Mouse (Mus musculus) granulocyte monocyte progenitor cell, adult 5-6 weeks (primary cell): ENCODE data around the gene Bmp7. TPM values are rescaled to one million over a fixed set of nuclear protein-coding genes. Genes with fewer than 3 reads are reported as not detected.

Source experiments
- ATAC-seq: replicated peaks from 2 replicates; pipeline ENCODE4 v1.8.0; 2016; ENCODE audit warnings: mild to moderate bottlenecking, moderate TSS enrichment, inconsistent platforms; ENCODE audit not compliant: poor library complexity, severe bottlenecking
- total RNA-seq, 2 experiments: library from RNA; stranded (forward) in 1 of 2; stranded (reverse) in 1 of 2; fragments of 200-712, 200-1000 nt in 1 of 2; fragments of >200 nt in 1 of 2; fragmentation: Nextera tagmentation in 1 of 2; gene quantifications; 2 replicates each; pipeline ENCODE4 v1.2.3; 2014 to 2017

Bmp7 gene
- total RNA-seq, 2 experiments from 2014 or later: not detected

- ATAC-seq: no peak
Measured at GRCm38 (mm10) chr2:172914018-172914417, 26.1 kb downstream of the Bmp7 start.

- ATAC-seq: no peak
Measured at GRCm38 (mm10) chr2:172911715-172912114, 28.4 kb downstream of the Bmp7 start.

GRCm38 (mm10) chr2:172911157-172911556 is 29.0 kb downstream of the Bmp7 start:
- no peak for ATAC-seq

DNA sequence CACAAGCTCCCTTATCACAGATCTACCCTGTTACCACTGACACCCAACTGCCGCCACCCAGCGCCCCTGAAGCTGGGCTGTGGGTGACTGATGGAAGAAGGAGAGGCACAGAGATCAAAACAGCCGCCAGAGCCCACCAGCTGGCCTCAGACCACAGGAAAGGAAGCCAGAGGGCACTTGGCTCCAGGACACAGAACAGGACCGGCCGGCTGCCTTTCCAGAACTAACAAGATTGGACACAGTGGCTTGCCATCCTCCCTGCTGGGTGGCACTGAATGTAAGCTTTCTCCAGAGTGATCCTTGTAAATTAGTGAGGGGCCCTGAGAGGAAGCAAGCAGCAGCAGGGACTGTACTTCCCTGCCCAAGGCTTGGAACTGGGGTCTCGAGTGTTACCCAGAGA is 30.7 kb downstream of the Bmp7 start:
- ATAC-seq: no peak

DNA sequence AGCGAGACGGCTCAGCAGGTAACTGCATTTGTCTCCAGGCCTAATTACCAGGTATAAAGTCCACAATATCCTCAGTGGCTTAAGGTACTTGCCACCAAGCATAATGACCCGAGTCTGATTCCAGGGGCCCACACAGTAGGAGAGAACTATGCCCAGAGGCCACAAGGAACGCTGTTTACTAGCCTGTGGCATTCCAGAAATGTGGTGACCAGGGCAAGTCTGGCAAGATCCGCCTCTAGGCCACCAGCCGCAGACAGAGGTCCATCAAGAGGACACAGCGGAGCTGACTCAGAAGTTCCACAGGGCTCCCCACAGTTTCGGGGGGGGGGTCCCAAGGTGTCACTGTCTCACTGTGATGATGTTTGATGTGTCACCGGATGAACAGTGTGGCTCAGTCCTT is 34.0 kb downstream of the Bmp7 start:
- no peak for ATAC-seq

- ATAC-seq: peak; percentile 50
Measured at GRCm38 (mm10) chr2:172905057-172905456, 35.1 kb downstream of the Bmp7 start.

DNA sequence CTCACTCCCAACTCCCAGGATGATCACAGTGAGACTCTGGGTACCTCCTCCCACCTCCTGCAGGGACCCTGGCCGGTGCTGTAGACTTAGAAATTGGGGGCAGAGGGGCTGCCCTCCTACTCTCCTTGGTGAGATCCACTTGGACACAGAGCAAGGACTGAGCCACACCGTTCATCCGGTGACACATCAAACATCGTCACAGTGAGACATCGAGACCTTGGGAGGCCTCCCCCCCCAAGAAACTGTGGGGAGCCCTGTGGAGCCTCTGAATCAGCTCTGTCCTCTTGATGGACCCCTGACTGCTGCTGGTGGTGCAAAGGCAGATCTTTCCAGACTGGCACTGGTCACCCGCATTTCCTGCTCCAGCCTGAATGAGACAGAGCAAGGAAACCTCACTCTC is 35.5 kb downstream of the Bmp7 start:
- ATAC-seq: no peak; the same call in 1 of the 2 replicates

DNA sequence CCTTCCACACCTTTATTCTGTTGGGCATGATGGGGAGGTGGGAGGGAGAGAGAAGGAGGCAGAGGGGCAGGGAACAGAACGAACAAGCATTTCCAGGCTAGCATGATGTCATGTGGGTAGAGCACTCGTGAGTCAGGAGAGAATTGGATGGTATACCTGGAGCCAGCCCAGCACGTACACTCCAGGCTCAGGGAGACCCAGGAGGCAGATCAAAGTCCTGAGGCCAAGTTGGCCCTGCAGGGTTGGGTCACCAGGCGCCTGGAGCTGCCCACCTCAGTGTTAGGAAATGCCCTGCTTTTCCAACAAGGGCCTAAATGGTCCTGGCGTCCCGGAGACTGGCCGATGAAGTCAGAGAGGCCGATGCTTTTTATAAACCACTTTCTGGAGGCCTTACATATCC is 36.6 kb downstream of the Bmp7 start:
- ATAC-seq: no peak

GRCm38 (mm10) chr2:172900954-172901701 is 39.0 kb downstream of the Bmp7 start:
- ATAC-seq: no peak

- ATAC-seq: no peak
Measured at GRCm38 (mm10) chr2:172889756-172890443, 50.2 kb downstream of the Bmp7 start.

- no peak for ATAC-seq
Measured at GRCm38 (mm10) chr2:172889222-172889621, 50.9 kb downstream of the Bmp7 start.

- ATAC-seq: no peak
Measured at GRCm38 (mm10) chr2:172888147-172888546, 52.0 kb downstream of the Bmp7 start.

DNA sequence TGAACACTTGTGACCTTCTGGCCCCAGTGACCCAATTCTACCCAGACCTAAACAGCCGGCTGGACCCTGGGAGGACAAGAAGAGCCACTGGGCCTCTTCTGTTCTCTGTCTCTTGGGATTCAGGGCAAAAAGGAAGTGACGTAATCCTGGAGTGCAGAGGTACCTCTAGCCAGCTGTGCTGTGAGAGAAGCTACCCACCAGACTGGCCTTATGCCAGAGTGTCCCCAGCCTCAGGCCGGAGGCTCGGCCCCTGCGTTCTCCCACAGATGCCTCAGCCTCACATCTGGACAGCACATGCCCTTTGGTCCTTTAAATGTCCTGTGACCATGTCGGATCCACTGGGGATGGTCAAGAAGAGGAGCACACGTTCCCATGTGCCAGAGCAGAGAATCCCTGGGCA is 54.3 kb downstream of the Bmp7 start:
- ATAC-seq: no peak

- no peak for ATAC-seq
Measured at GRCm38 (mm10) chr2:172884584-172884983, 55.5 kb downstream of the Bmp7 start.

DNA sequence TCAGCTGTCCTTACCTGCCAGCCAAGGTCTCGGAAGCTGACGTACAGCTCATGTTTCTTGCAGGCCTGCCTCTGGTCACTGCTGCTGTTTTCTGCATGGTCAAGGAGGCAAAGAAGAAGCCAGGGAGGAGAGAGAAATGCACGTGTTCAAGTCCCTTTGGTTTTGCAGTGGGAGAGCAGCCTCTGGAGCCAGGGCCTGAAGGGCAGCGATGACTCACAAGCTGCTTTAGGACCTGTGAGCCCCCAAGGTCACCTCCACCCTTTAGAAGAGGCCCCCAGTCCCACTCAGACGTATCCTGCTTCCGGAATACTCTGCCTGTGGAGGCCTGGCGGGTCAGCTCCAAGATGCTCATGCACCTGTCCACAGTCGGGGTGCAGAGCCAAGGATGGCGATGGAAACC is 64.9 kb downstream of the Bmp7 start:
- no peak for ATAC-seq

GRCm38 (mm10) chr2:172866356-172866755 is 73.8 kb downstream of the Bmp7 start:
- ATAC-seq: no peak

DNA sequence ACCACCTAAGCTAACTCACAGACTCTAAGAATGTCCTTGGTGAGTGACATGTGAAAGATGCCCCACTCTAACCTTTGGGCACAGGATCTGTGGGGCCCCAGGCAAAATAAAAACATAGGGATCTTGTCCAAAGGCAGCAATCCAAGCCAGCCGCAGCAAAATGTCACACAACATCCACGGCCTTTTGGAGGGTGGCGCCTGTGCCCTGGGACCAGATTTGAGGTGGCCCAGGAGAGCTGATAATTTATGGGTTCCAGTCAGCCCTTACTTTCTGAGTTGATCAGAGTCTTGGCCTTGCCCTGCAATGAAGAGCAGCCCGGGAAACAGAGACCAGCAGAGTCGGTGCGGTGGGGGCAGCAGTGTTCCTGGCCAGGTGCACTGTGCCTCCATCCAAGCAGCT is 75.0 kb downstream of the Bmp7 start:
- ATAC-seq: no peak

DNA sequence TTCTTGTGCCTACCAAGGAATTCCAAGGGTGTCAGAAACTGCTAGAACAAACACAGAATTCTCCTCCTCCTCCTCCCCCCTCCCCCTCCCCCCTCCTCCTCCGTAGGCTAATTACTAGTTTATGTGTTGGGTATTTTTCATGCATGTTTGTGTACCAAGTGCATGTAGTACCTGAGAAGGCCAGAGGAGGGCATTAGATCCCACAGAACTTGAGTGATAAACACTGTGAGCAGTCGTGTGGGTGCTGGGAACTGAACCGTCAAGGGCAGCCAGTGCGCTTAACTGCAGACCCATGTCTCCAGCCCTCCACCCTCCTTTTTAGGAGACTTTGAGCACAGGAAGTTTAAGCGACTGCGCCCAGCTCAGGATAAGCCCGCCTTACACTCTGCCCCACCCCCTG is 75.6 kb downstream of the Bmp7 start:
- ATAC-seq: no peak

- no peak for ATAC-seq
Measured at GRCm38 (mm10) chr2:172863469-172863856, 76.7 kb downstream of the Bmp7 start.

DNA sequence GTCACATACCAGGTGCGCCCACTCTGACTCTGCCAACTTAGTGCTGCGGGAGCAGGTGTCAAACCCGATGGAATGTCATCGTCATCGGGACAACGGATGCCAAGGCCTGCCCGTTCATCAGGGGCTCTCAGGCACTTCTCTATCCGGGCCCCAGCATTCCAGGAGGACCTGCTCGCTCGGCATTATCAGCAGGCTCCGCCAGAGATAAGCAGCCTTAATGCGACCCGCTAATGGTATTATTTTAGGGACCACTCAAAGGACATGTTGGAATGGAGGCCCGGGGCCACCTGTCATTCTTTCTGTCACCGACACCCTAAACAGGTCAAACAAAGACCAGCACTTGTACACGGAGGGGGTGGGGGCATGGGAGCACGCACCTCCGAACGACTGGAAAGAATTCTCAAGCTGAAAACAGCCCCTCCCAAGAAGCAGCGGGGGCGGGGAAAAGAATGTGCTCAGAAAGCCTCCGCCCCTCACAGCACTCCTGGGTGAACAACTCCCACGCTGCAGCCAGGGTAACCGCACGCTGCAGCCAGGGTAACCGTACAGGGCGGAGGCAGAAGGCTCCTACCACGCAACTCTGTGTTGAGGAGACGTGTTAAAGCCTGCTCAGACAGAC is 77.2 kb downstream of the Bmp7 start:
- ATAC-seq: no peak

- no peak for ATAC-seq
Measured at GRCm38 (mm10) chr2:172862424-172862823, 77.7 kb downstream of the Bmp7 start.

- no peak for ATAC-seq
Measured at GRCm38 (mm10) chr2:172861590-172861989, 78.5 kb downstream of the Bmp7 start.
